Mouse (Mus musculus): ENCODE measurements around the gene Serpinb1a. TPM values are rescaled to one million over a fixed set of nuclear protein-coding genes. Genes with fewer than 3 reads are reported as not detected.

The Serpinb1a gene
- total RNA-seq, 2 experiments from 2014 or later = 32.7 to 41.3 TPM

GRCm38 (mm10) chr13:32800859-32801258 lies 50.1 kb downstream of the Serpinb1a start:
- DNase-seq (ENCODE audit: low spot score in 2 of 2) = no peak

- no peak for DNase-seq (ENCODE audit: low spot score in 2 of 2)
These were observed 51.9 kb downstream of the Serpinb1a start for GRCm38 (mm10) chr13:32799131-32799530.

DNA sequence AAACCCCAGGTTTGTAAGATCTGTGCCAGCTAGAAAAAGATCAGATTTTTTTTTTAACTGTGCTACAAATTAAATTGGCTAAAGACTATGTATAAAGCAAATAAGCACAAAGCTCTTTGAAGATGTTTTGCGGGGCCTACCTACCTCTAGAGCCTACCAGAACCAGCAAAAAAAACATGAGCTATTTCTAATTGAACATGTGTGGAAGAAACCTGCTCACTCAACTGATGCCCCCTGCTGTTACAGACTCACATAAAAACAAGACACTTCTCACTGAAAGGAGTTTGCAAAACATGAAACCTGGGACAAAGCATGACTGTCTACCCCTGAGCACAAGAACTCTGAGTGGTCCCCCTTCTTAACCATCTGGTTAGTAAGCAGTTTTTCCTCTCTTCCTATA lies 53.9 kb downstream of the Serpinb1a start:
- no peak for DNase-seq (ENCODE audit: low spot score in 2 of 2)

- no peak for DNase-seq (ENCODE audit: low spot score in 2 of 2)
These were observed 55.8 kb downstream of the Serpinb1a start for GRCm38 (mm10) chr13:32795166-32795565.

- no peak for DNase-seq (ENCODE audit: low spot score in 2 of 2)
These were observed 56.4 kb downstream of the Serpinb1a start for GRCm38 (mm10) chr13:32794619-32795018.

Other genes with a start within 250 kb of the Serpinb1a start
- 1 to 10 TPM; 3.1 to 4.9 TPM for gene Mylk4, start 67.2 kb downstream of the Serpinb1a start, total RNA-seq (2021)
- gene Wrnip1, start 49.1 kb downstream of the Serpinb1a start, total RNA-seq (2021) = 10 to 100 TPM; 44.9 TPM
- not detected for gene D930007J09Rik, start 48.3 kb downstream of the Serpinb1a start, total RNA-seq (2021)
- under 1 TPM in 1 of 2 experiments, not detected in 1; 0.31 TPM for gene Serpinb1c, start 47.0 kb upstream of the Serpinb1a start, total RNA-seq (2021)
- 10 to 100 TPM; 60.3 to 62.4 TPM for gene Serpinb6b, start 114.0 kb upstream of the Serpinb1a start, total RNA-seq (2021)
- gene Serpinb9, start 152.1 kb upstream of the Serpinb1a start, total RNA-seq (2021) = 10 to 100 TPM; 18.3 to 18.7 TPM
- under 1 TPM in 1 of 2 experiments, not detected in 1; 0.08 TPM for gene Serpinb9b, start 176.2 kb upstream of the Serpinb1a start, total RNA-seq (2021)
- under 1 TPM; 0.42 to 0.76 TPM for gene Serpinb1b, start 227.4 kb upstream of the Serpinb1a start, total RNA-seq (2021)